Mouse (Mus musculus) embryonic facial prominence, embryonic 13.5 days (tissue): Measurements from ENCODE around the gene Ankfy1. TPM values are rescaled to one million over a fixed set of nuclear protein-coding genes. Genes with fewer than 3 reads are reported as not detected.
A peak's percentile ranks its signal among the peaks of the same experiment; 100 is the strongest.

Experiments
- ATAC-seq: fragments of 200-750 bp; cut with Nextera tagmentation; 2 replicates; pipeline ENCODE4 v1.8.0; 2017; ENCODE audit warnings: low read depth; ENCODE audit not compliant: insufficient number of reproducible peaks, insufficient read depth, low FRiP score, low TSS enrichment
- H3K27ac ChIP-seq: fragments of 300-500 bp; sonication (generic); 2 replicates; pipeline ENCODE4 v1.5.1; 2015; ENCODE audit warnings: moderate library complexity, mild to moderate bottlenecking, inconsistent platforms
- H3K27me3 ChIP-seq: fragments of 300-500 bp; sonication (generic); 2 replicates; pipeline ENCODE4 v1.6.1; 2015; ENCODE audit warnings: mild to moderate bottlenecking, inconsistent platforms
- H3K36me3 ChIP-seq: fragments of 300-500 bp; sonication (generic); 2 replicates; pipeline ENCODE4 v1.6.1; 2015; ENCODE audit warnings: mild to moderate bottlenecking, inconsistent platforms
- H3K4me1 ChIP-seq: fragments of 300-500 bp; sonication (generic); 2 replicates; pipeline ENCODE4 v1.6.1; 2015; ENCODE audit warnings: inconsistent platforms
- H3K4me2 ChIP-seq: fragments of 300-500 bp; sonication (generic); 2 replicates; pipeline ENCODE4 v1.6.1; 2015; ENCODE audit warnings: moderate library complexity, mild to moderate bottlenecking, inconsistent platforms
- H3K4me3 ChIP-seq: fragments of 300-500 bp; sonication (generic); 2 replicates; pipeline ENCODE4 v1.5.1; 2015; ENCODE audit warnings: mild to moderate bottlenecking, inconsistent platforms
- H3K9ac ChIP-seq: fragments of 300-500 bp; sonication (generic); 2 replicates; pipeline ENCODE4 v1.6.1; 2015; ENCODE audit warnings: mild to moderate bottlenecking, inconsistent platforms
- H3K9me3 ChIP-seq: fragments of 300-500 bp; sonication (generic); 2 replicates; pipeline ENCODE4 v1.6.1; 2016; ENCODE audit warnings: inconsistent platforms
- WGBS: fragments of 180-500 bp; shearing (Covaris S2); methylation state at CpG from one replicate; pipeline ENCODE4 v1.1.7; 2015; ENCODE audit warnings: mixed read lengths; 5-methylcytosine and 5-hydroxymethylcytosine counted together
- polyA plus RNA-seq: library from polyadenylated mRNA; unstranded; fragments of >200 nt; fragmentation: Nextera tagmentation; extraction: Ambion mirVana; gene quantifications from 2 replicates; pipeline ENCODE4 v1.2.1, GENCODE M21; 2015

Ankfy1 gene
- polyA plus RNA-seq, 1 experiment from 2014 or later: 26.0 TPM

GRCm38 (mm10) chr11:72795455-72796295 lies 105.9 kb downstream of the Ankfy1 start, which contains the start of the genes Cyb5d2 and Zzef1:
Gene Cyb5d2 (minus strand): TSS chr11:72796142.
Gene Zzef1 (plus strand): TSS chr11:72796226.
- Histone ChIP-seq H3K27me3 (no peaks in the 10 kb centered on the region), H3K4me3 (peak within 1 kb of the TSS; percentile 98), H3K9me3 (no peaks in the 10 kb centered on the region), H3K27ac (peak within 1 kb of the TSS; percentile 86), H3K36me3 (no peaks in the 10 kb centered on the region), H3K4me1 (peaks cover 12% of the 10 kb centered on the region), H3K9ac (peak within 1 kb of the TSS; percentile 94), H3K4me2 (peak within 1 kb of the TSS; percentile 93)
- WGBS: under 1% methylated on average over 69 of the region's 69 CpGs
- peak; percentile 87 for ATAC-seq

- H3K4me2 ChIP-seq: peak overlapping the region; percentile 93
- peak; percentile 34 for ATAC-seq
- no peaks in the 10 kb centered on the region for H3K36me3 ChIP-seq
- no peaks in the 10 kb centered on the region for H3K9me3 ChIP-seq
- H3K27me3 ChIP-seq: no peaks in the 10 kb centered on the region
- peak overlapping the region; percentile 98 for H3K4me3 ChIP-seq
- peaks cover 12% of the 10 kb centered on the region for H3K4me1 ChIP-seq
- H3K9ac ChIP-seq: peak overlapping the region; percentile 94
- WGBS: under 1% methylated on average over 42 of the region's 42 CpGs
- 0 out of 2 replicates have a peak overlapping the region, but pooled peaks have one; percentile 4 for H3K27ac ChIP-seq
These were observed 106.5 kb downstream of the Ankfy1 start for GRCm38 (mm10) chr11:72796296-72796687.

GRCm38 (mm10) chr11:72796773-72797338 lies 107.0 kb downstream of the Ankfy1 start:
- H3K4me3 ChIP-seq: peak overlapping the region; percentile 98
- peak overlapping the region; percentile 93 for H3K4me2 ChIP-seq
- no peak overlapping the region for H3K27ac ChIP-seq
- H3K36me3 ChIP-seq: no peaks in the 10 kb centered on the region
- ATAC-seq: no peak
- H3K27me3 ChIP-seq: no peaks in the 10 kb centered on the region
- peak overlapping the region; percentile 94 for H3K9ac ChIP-seq
- H3K9me3 ChIP-seq: no peaks in the 10 kb centered on the region
- peaks cover 12% of the 10 kb centered on the region for H3K4me1 ChIP-seq
- 19% methylated on average over 10 of the region's 10 CpGs for WGBS

DNA sequence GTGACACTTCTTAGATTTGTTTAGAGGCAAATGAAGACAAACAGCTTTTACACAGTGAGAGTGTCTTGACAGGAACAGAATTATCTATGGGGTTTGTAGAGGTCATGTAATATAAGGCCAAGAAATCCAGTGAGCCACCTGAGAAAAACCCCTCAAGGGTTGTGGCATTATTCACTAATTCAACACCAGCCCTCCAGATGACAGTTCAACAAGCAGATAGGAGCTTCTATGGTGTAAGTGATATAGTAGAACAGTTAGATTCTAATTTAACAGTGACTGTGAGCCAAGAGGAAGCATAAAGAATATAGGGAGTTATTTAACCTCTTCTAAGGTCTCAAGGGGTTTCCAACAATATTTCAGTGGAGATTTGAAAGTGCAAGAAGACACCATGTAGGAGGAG lies 108.3 kb downstream of the Ankfy1 start:
- Histone ChIP-seq H3K27ac (no peak overlapping the region), H3K36me3 (no peaks in the 10 kb centered on the region), H3K4me2 (no peak overlapping the region), H3K4me3 (no peak overlapping the region), H3K27me3 (no peaks in the 10 kb centered on the region), H3K9ac (no peak overlapping the region), H3K9me3 (no peaks in the 10 kb centered on the region), H3K4me1 (peaks cover 15% of the 10 kb centered on the region)
- no peak for ATAC-seq

DNA sequence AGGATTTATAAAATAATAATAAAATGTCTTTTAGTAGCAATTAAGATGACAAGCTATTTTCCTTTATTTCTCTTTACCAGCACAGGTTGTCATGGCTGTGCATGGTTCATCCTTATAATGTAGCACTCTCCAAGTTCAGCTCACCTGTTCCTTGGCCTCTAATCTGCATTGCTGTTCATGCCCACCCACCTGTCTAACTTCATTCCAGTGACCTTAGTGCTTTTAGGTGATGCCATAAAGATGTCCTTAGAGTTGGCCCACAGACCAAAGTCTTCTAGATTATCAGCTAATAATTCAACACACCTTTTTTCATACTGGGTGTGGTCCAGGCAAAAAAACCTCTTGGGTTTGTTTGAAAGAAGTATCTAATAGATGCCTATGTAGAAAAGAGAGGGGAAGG lies 111.4 kb downstream of the Ankfy1 start:
- H3K4me1 ChIP-seq: peaks cover 14% of the 10 kb centered on the region

GRCm38 (mm10) chr11:72803038-72803437 lies 113.2 kb downstream of the Ankfy1 start:
- no peak for ATAC-seq
- H3K36me3 ChIP-seq: no peaks in the 10 kb centered on the region
- no peaks in the 10 kb centered on the region for H3K27me3 ChIP-seq
- H3K4me2 ChIP-seq: no peak overlapping the region
- no peak overlapping the region for H3K9ac ChIP-seq
- no peak overlapping the region; the same call in 1 of the 2 replicates for H3K27ac ChIP-seq
- H3K9me3 ChIP-seq: no peaks in the 10 kb centered on the region
- 70% methylated on average over 3 of the region's 3 CpGs for WGBS
- H3K4me3 ChIP-seq: no peak overlapping the region
- peaks cover 7% of the 10 kb centered on the region; the same call in 1 of the 2 replicates for H3K4me1 ChIP-seq

More for the DNA sequence above, 111.4 kb downstream of the Ankfy1 start:
- Histone ChIP-seq H3K4me3 (no peak overlapping the region), H3K9me3 (no peaks in the 10 kb centered on the region), H3K27ac (no peak overlapping the region), H3K27me3 (no peaks in the 10 kb centered on the region), H3K36me3 (no peaks in the 10 kb centered on the region), H3K9ac (no peak overlapping the region), H3K4me2 (no peak overlapping the region)
- no peak for ATAC-seq

DNA sequence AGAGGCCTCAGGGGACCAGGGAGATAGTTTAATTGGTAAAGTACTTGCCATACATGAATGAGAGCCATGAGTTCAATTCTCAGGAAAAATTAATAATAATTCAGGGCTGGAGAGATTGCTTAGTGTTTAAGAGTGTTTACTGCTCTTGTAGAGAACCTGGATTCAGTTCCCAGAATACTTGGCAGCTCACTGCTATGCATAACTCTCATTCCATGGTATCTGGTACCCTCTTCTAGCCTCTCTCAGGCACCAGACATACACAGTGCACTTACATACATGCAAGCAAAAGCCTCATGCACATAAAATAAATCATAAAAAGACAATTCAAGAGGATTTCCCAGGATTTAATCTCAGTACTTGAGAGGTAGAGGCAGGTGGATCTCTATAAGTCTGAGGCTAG lies 114.8 kb downstream of the Ankfy1 start:
- Histone ChIP-seq H3K4me3 (no peak overlapping the region), H3K4me2 (no peak overlapping the region), H3K9me3 (no peaks in the 10 kb centered on the region), H3K27me3 (no peaks in the 10 kb centered on the region), H3K36me3 (no peaks in the 10 kb centered on the region), H3K9ac (no peak overlapping the region), H3K27ac (no peak overlapping the region), H3K4me1 (peaks cover 7% of the 10 kb centered on the region; the same call in 1 of the 2 replicates)
- ATAC-seq: no peak

DNA sequence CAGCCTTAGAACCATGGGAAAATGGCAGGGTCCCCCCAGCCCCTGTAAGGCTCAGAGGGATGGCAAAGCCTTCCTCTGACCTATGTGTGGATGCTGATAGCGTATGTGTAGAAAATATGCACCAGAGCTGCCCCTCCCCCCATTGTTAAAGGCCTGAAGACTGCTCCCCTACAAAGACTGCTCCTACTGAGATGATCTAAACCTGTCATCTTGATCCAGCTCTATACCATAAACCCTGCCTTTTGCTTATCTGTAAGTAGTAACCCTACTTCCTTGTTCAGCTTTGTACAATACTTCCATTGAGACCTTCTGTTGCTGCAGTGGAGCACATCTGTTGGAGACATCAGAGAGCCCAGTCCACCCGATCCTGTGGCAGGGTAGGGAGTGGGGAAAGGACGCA lies 115.4 kb downstream of the Ankfy1 start:
- H3K4me1 ChIP-seq: peaks cover 7% of the 10 kb centered on the region; the same call in 1 of the 2 replicates
- ATAC-seq: no peak
- H3K27ac ChIP-seq: no peak overlapping the region
- 86% methylated on average over 3 of the region's 3 CpGs for WGBS
- H3K4me2 ChIP-seq: no peak overlapping the region
- no peaks in the 10 kb centered on the region for H3K36me3 ChIP-seq
- H3K9me3 ChIP-seq: no peaks in the 10 kb centered on the region
- H3K4me3 ChIP-seq: no peak overlapping the region
- H3K27me3 ChIP-seq: no peaks in the 10 kb centered on the region
- no peak overlapping the region for H3K9ac ChIP-seq

DNA sequence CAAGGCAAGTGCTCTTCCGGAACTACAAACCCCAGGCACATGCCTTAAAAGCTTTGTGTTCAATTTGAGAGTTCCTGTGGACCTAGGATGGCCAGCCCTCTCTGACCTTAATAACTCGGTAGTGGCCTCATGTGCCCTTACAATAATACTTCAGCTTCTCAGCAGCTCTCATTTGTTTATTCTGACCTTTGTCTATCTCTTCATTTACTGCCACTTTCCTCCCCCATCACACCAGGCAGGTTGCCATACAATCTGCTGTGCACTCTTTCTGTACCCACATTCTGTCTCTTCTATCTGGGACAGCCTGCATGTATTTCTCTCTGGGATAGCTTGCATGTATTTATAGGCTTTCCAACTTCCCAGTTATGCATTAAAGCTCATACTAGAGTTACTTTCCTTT lies 116.8 kb downstream of the Ankfy1 start:
- peaks cover 7% of the 10 kb centered on the region; the same call in 1 of the 2 replicates for H3K4me1 ChIP-seq
- no peak overlapping the region for H3K9ac ChIP-seq
- H3K4me3 ChIP-seq: no peak overlapping the region
- no peaks in the 10 kb centered on the region for H3K27me3 ChIP-seq
- H3K36me3 ChIP-seq: no peaks in the 10 kb centered on the region
- ATAC-seq: no peak
- no peak overlapping the region for H3K27ac ChIP-seq
- H3K4me2 ChIP-seq: no peak overlapping the region
- WGBS: 61% methylated on average over 2 of the region's 2 CpGs
- no peaks in the 10 kb centered on the region for H3K9me3 ChIP-seq

- Histone ChIP-seq H3K4me2 (no peak overlapping the region), H3K4me3 (no peak overlapping the region), H3K27ac (no peak overlapping the region), H3K9ac (no peak overlapping the region), H3K36me3 (no peaks in the 10 kb centered on the region), H3K9me3 (no peaks in the 10 kb centered on the region), H3K27me3 (no peaks in the 10 kb centered on the region), H3K4me1 (peaks cover 5% of the 10 kb centered on the region; the same call in 1 of the 2 replicates)
- 87% methylated on average over 4 of the region's 4 CpGs for WGBS
- no peak for ATAC-seq
These were observed 118.2 kb downstream of the Ankfy1 start for GRCm38 (mm10) chr11:72807992-72808391.

GRCm38 (mm10) chr11:72813687-72814086 lies 123.9 kb downstream of the Ankfy1 start:
- no peak overlapping the region for H3K27ac ChIP-seq
- no peak overlapping the region for H3K4me3 ChIP-seq
- no peak overlapping the region for H3K4me2 ChIP-seq
- no peak for ATAC-seq
- WGBS: 96% methylated on average over 5 of the region's 5 CpGs
- H3K36me3 ChIP-seq: peaks cover 5% of the 10 kb centered on the region; the same call in 1 of the 2 replicates
- no peaks in the 10 kb centered on the region for H3K9me3 ChIP-seq
- H3K27me3 ChIP-seq: no peaks in the 10 kb centered on the region
- H3K4me1 ChIP-seq: no peaks in the 10 kb centered on the region
- no peak overlapping the region for H3K9ac ChIP-seq

DNA sequence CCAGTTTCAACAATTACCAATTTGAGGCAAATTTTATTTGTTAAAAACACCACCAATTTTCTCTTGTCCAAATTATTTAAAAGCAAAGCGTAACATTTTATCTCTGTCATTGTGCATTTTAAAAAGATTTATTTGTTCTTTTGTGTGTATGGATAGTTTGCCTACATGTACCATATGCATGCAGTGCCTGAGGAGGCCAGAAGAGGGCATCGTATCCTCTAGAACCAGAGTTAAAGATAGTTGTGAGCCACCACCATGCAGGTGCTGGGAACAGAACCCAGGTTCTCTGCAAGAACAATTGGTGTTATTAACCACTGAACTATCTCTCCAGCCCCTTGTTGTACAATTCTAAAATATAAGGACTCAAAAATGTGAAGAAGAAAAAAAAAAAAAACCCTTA lies 124.4 kb downstream of the Ankfy1 start:
- Histone ChIP-seq H3K36me3 (peaks cover 10% of the 10 kb centered on the region), H3K27me3 (no peaks in the 10 kb centered on the region), H3K9me3 (no peaks in the 10 kb centered on the region), H3K27ac (no peak overlapping the region), H3K4me3 (no peak overlapping the region), H3K4me2 (no peak overlapping the region), H3K4me1 (no peaks in the 10 kb centered on the region), H3K9ac (no peak overlapping the region)
- WGBS: 76% methylated on average over 2 of the region's 2 CpGs
- ATAC-seq: no peak
